Mouse (Mus musculus) lung, embryonic 15.5 days (tissue): ENCODE measurements at regions not wholly inside any gene's neighbourhood (a gene's known extent, or its start where the extent isn't known, plus 50 kb on each side); places are given as distances from the start of the nearest gene placed in this dataset.

Experiments used
- ATAC-seq: fragments of 200-750 bp; cut with Nextera tagmentation; 2 replicates; pipeline ENCODE4 v1.8.0; 2017; ENCODE audit warnings: moderate number of reproducible peaks, borderline replicate concordance; ENCODE audit not compliant: low FRiP score, low TSS enrichment; ENCODE audit errors: extremely low read depth
- H3K27ac ChIP-seq: fragments of 300-500 bp; sonication (generic); 2 replicates; pipeline ENCODE4 v1.5.1; 2015; ENCODE audit warnings: moderate library complexity, mild to moderate bottlenecking, inconsistent platforms
- H3K27me3 ChIP-seq: fragments of 300-500 bp; sonication (generic); 2 replicates; pipeline ENCODE4 v1.6.1; 2015; ENCODE audit warnings: inconsistent platforms
- H3K36me3 ChIP-seq: fragments of 300-500 bp; sonication (generic); 2 replicates; pipeline ENCODE4 v1.6.1; 2015; ENCODE audit warnings: inconsistent platforms
- H3K4me1 ChIP-seq: fragments of 300-500 bp; sonication (generic); 2 replicates; pipeline ENCODE4 v1.6.1; 2015; ENCODE audit warnings: inconsistent platforms
- H3K4me2 ChIP-seq: fragments of 300-500 bp; sonication (generic); 2 replicates; pipeline ENCODE4 v1.6.1; 2015; ENCODE audit warnings: inconsistent platforms, mild to moderate bottlenecking, moderate library complexity
- H3K4me3 ChIP-seq: fragments of 300-500 bp; sonication (generic); 2 replicates; pipeline ENCODE4 v1.5.1; 2015; ENCODE audit warnings: mild to moderate bottlenecking, inconsistent platforms
- H3K9ac ChIP-seq: fragments of 300-500 bp; sonication (generic); 2 replicates; pipeline ENCODE4 v1.6.1; 2015; ENCODE audit warnings: inconsistent platforms
- H3K9me3 ChIP-seq: fragments of 300-500 bp; sonication (generic); 2 replicates; pipeline ENCODE4 v1.6.1; 2016; ENCODE audit warnings: inconsistent platforms
- WGBS: fragments of 180-500 bp; shearing (Covaris S2); methylation state at CpG from one replicate; pipeline ENCODE4 v1.1.7; 2015; 5-methylcytosine and 5-hydroxymethylcytosine counted together

DNA sequence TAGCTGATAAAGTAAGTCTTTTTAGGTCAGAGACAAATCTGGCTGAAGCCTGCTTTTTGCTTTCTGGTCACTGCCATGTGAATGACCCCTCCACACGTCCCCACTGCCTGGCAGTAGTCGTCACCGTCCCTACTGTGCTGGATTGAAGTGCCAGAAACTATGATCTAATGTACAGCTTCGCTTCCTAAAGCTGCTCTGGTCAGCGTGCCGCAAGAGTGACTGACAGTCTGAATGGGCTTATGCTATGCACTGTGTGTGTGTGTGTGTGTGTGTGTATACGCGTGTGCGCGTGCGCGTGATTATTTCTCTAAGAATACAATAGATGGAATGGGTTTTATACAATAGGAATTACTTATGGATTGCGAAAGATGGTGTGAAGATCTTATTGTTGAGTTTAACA, 281.2 kb downstream of the Ttll7 start:
- 82% methylated on average over 13 of the region's 13 CpGs for WGBS
- Histone ChIP-seq H3K4me2 (no peak overlapping the region), H3K36me3 (no peaks in the 10 kb centered on the region)

DNA sequence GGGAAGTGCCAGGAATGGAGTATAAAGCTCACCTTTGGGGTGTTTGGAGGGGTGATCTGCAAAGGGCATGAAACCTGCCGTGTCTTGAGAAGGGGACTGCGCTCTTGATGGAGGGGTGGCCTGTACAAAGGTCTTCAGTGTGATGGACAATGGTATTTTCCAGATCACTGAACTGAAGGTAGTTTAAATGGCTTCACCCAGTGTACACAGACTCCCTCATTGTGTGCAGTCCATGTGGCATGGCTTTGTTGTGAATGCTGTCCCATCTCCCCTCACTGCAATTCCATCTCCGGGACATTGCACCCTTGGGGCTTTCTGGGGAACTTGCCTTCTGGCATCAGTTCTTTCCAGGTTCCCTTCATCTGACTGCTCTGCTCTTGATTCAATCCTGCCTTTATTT, 288.2 kb downstream of the Ttll7 start:
- H3K4me1 ChIP-seq, result no peaks in the 10 kb centered on the region
- 88% methylated on average over 3 of the region's 3 CpGs for WGBS
- H3K4me3 ChIP-seq, result no peak overlapping the region
- no peaks in the 10 kb centered on the region for H3K36me3 ChIP-seq
- no peak overlapping the region for H3K4me2 ChIP-seq
- no peak for ATAC-seq
- no peak overlapping the region for H3K27ac ChIP-seq
- no peak overlapping the region for H3K9ac ChIP-seq
- H3K9me3 ChIP-seq, result no peaks in the 10 kb centered on the region
- H3K27me3 ChIP-seq, result no peaks in the 10 kb centered on the region

More for the DNA sequence above, 281.2 kb downstream of the Ttll7 start:
- H3K4me3 ChIP-seq, result no peak overlapping the region
- ATAC-seq, result no peak
- no peak overlapping the region for H3K27ac ChIP-seq
- H3K9me3 ChIP-seq, result no peaks in the 10 kb centered on the region
- H3K4me1 ChIP-seq, result no peaks in the 10 kb centered on the region
- no peaks in the 10 kb centered on the region for H3K27me3 ChIP-seq
- no peak overlapping the region for H3K9ac ChIP-seq

DNA sequence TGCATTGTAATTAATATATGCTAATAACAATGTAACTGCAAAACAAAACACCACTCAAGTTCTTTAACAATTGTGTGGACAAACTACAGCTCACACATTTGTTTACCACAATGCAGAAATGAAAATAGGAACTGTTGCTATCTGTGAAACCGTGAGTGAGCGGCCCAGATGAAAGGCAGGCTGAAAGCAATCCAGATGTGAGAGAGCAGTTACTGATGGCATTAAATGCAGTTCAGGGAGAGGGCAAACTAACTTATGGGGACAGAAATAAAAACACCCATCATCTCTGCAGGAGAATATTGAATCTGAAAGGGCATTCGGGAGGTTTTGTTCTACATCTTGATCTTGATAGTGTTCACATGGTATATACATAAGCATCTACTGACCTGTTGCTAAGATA, 301.3 kb downstream of the Ttll7 start:
- no peaks in the 10 kb centered on the region for H3K36me3 ChIP-seq
- ATAC-seq, result no peak
- no peaks in the 10 kb centered on the region for H3K4me1 ChIP-seq
- no peak overlapping the region for H3K4me3 ChIP-seq
- H3K9me3 ChIP-seq, result no peaks in the 10 kb centered on the region
- H3K27ac ChIP-seq, result no peak overlapping the region
- H3K4me2 ChIP-seq, result no peak overlapping the region
- no peaks in the 10 kb centered on the region for H3K27me3 ChIP-seq
- no peak overlapping the region for H3K9ac ChIP-seq
- WGBS, result 50% methylated on average over 3 of the region's 3 CpGs

DNA sequence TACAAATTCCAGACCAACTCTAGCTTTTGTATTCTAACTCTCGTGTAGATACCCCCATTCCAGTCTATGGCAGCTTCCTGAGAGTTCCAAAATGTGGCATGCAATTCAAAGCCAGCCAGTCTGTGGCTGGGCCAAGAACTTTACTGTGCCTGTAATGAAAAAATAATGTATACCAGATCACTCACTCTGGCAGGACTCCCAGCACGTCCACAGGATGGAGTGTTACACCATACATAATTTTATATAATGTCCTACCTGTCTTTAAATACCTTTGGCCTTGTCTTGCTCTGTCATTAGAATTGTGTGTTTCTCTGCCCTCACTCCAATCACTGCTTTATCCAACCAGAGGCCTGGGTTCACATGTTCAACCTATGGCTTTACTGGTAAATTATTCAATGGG, 301.8 kb downstream of the Ttll7 start:
- Histone ChIP-seq H3K27me3 (no peaks in the 10 kb centered on the region), H3K4me2 (no peak overlapping the region), H3K27ac (no peak overlapping the region), H3K9me3 (no peaks in the 10 kb centered on the region), H3K4me3 (no peak overlapping the region), H3K9ac (no peak overlapping the region), H3K36me3 (no peaks in the 10 kb centered on the region), H3K4me1 (no peaks in the 10 kb centered on the region)
- no peak for ATAC-seq
- WGBS, result 53% methylated on average over 2 of the region's 2 CpGs

DNA sequence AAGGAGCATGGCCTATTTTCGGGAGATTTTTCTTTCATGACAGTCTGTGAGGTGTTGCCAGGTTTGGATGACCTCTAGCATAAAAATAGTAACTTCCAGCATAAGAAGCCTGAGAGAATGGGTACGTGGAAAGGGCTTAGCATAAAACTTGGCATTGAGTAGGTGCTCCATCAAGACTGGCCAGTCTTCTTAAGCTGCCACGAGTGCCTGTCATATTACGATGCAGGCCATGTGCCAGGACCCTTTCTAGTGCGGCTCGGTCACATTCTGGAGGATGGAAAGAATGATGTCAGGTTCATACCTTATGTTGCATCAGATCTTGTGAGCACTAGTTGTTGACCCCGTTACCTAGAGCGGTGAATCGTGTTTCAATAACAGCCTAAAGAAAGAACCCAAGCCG, 311.0 kb downstream of the Ttll7 start:
- H3K4me1 ChIP-seq, result peaks cover 4% of the 10 kb centered on the region; the same call in 1 of the 2 replicates
- H3K36me3 ChIP-seq, result no peaks in the 10 kb centered on the region
- H3K27me3 ChIP-seq, result no peaks in the 10 kb centered on the region
- no peaks in the 10 kb centered on the region for H3K9me3 ChIP-seq
- peak; percentile 3; the same call in 1 of the 2 replicates for ATAC-seq
- no peak overlapping the region for H3K4me2 ChIP-seq
- no peak overlapping the region for H3K27ac ChIP-seq
- H3K4me3 ChIP-seq, result no peak overlapping the region
- WGBS, result 75% methylated on average over 10 of the region's 10 CpGs
- no peak overlapping the region for H3K9ac ChIP-seq

DNA sequence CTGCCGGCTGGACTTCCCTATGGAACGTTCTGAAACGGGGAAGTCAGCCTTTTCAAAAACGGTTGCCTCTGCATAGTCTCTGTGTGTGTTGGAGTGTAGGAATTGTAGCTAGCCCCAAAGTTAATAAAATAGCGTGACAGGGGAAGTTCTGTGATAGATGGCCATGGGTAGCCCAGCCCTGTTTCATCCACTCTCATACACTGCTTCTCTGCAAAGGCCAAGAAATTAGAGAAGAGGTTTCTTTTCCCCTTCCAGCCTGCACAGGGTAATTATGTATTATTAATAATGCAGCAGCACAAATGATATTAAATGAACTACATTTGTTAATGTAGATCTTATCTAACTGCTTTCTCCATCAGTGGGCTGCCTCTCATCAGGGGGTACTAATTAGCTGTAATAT, 311.4 kb downstream of the Ttll7 start:
- H3K9ac ChIP-seq, result no peak overlapping the region
- 82% methylated on average over 5 of the region's 5 CpGs for WGBS
- no peaks in the 10 kb centered on the region for H3K36me3 ChIP-seq
- no peak overlapping the region for H3K27ac ChIP-seq
- no peak overlapping the region for H3K4me3 ChIP-seq
- H3K9me3 ChIP-seq, result no peaks in the 10 kb centered on the region
- H3K27me3 ChIP-seq, result no peaks in the 10 kb centered on the region
- no peak overlapping the region for H3K4me2 ChIP-seq
- no peak for ATAC-seq
- peaks cover 4% of the 10 kb centered on the region; the same call in 1 of the 2 replicates for H3K4me1 ChIP-seq

DNA sequence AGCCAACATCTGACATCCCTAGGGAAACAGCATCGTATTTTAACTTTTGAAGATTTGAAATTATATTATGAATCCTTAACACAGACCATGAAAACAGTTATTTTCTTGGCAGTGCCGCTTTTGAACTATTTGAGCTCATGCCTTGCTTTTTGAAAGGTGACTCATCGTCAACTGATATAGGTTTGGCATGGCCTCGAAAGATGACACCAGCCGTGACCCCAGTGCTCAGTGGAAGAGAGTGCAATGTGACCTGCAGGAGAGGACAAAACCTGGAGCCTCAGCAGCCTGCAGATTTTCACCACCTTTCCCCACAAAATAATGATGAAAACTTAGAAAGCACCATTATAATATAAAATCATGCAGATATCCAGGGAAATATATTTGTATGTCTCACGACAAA, 312.8 kb downstream of the Ttll7 start:
- no peak for ATAC-seq
- H3K27me3 ChIP-seq, result no peaks in the 10 kb centered on the region
- 70% methylated on average over 6 of the region's 6 CpGs for WGBS
- H3K9ac ChIP-seq, result no peak overlapping the region
- H3K4me1 ChIP-seq, result peaks cover 4% of the 10 kb centered on the region; the same call in 1 of the 2 replicates
- H3K4me3 ChIP-seq, result no peak overlapping the region
- no peaks in the 10 kb centered on the region for H3K36me3 ChIP-seq
- H3K27ac ChIP-seq, result no peak overlapping the region
- H3K9me3 ChIP-seq, result no peaks in the 10 kb centered on the region
- H3K4me2 ChIP-seq, result no peak overlapping the region

DNA sequence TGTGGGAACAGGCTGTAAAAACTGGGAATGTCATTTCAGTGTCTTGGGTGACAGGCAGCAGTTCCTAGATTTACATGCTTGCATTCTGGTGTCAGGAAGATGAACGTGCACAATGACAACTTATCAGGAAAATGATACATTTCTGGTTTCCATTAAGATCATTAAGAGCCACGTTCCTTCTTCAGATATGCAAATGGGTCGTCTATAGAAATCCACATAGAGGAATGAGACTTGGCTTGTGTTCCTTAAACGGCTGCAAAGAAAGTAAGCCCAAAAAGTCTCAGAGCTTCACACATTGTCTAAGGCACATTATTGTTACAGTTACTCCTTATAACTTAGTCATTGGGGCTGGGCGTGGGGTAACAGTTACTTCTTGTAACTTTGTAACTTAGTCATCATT, 314.4 kb downstream of the Ttll7 start:
- no peak overlapping the region for H3K27ac ChIP-seq
- H3K4me1 ChIP-seq, result peaks cover 4% of the 10 kb centered on the region; the same call in 1 of the 2 replicates
- H3K9ac ChIP-seq, result no peak overlapping the region
- no peak for ATAC-seq
- H3K4me3 ChIP-seq, result no peak overlapping the region
- H3K27me3 ChIP-seq, result no peaks in the 10 kb centered on the region
- H3K36me3 ChIP-seq, result no peaks in the 10 kb centered on the region
- no peak overlapping the region for H3K4me2 ChIP-seq
- no peaks in the 10 kb centered on the region for H3K9me3 ChIP-seq
- WGBS, result 60% methylated on average over 5 of the region's 5 CpGs

DNA sequence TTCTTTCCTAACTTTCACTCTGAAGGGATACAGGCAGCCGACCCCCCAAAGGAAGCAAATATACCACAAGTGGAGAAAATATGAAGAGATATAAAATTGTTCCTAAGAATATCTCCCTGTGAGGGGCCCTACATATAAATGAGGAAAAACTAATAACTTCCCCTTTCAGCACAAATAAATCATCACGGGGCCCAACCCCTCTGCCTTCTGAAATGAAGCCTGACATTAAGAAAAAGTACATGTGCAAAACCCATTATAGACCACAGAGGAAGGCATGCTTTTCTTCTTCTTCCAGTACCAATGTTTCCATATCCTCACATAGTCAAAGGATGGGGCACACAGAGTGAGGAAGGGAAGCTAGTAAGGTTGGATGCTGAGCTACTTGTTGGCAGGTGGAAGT, 317.0 kb downstream of the Ttll7 start:
- H3K4me2 ChIP-seq, result no peak overlapping the region
- no peak overlapping the region for H3K27ac ChIP-seq
- H3K9ac ChIP-seq, result no peak overlapping the region
- H3K27me3 ChIP-seq, result no peaks in the 10 kb centered on the region
- no peaks in the 10 kb centered on the region for H3K9me3 ChIP-seq
- no peak overlapping the region for H3K4me3 ChIP-seq
- H3K4me1 ChIP-seq, result no peaks in the 10 kb centered on the region
- no peak for ATAC-seq
- no peaks in the 10 kb centered on the region for H3K36me3 ChIP-seq
- 74% methylated on average over 2 of the region's 2 CpGs for whole genome bisulfite sequencing

DNA sequence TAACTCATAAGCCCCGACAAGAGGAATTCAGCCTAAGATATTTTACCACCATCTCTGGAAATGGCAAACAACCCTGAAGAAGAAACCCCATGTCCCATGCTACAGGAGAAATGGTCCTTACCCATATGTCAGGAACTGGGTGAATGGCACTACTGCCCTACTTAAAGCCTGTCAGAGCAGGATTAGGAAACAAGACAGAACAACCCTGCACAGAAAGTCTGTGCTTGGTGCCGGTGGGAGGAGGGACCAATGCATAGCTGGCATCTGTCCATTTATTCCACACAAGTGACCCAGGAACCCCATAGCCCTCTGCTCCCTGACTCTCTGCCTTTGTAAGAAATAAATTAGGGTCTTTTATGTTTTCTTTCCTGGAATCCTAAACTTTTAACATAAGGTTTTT, 317.9 kb downstream of the Ttll7 start:
- 51% methylated on average over 2 of the region's 2 CpGs for WGBS
- H3K36me3 ChIP-seq, result no peaks in the 10 kb centered on the region
- H3K27ac ChIP-seq, result no peak overlapping the region

DNA sequence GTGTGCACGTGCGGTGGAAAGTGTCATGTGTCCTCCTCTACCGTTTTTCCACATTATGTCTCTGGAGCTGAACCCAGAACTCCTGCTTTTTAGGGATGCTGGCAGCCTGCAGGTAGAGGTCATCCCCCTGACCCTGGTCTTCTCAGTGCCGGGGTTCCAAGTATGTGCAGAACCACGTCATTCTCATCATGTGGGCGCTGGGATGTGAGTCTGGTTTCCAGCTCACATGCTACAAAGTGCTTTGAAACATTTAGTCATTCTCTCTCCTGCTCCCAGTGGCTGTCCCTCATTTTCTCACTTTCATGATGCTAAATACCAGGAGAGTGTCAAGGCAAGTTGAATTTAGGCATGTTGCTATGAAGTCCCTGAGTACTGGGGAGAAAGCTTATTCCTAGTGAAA, 326.6 kb downstream of the Ttll7 start:
- H3K27ac ChIP-seq, result no peak overlapping the region
- H3K9ac ChIP-seq, result no peak overlapping the region
- H3K9me3 ChIP-seq, result no peaks in the 10 kb centered on the region
- no peak for ATAC-seq
- no peaks in the 10 kb centered on the region for H3K36me3 ChIP-seq
- H3K4me3 ChIP-seq, result no peak overlapping the region
- H3K27me3 ChIP-seq, result peaks cover 2% of the 10 kb centered on the region; the same call in 1 of the 2 replicates
- no peak overlapping the region for H3K4me2 ChIP-seq
- WGBS, result 70% methylated on average over 6 of the region's 6 CpGs
- H3K4me1 ChIP-seq, result peaks cover 12% of the 10 kb centered on the region

More for the DNA sequence above, 317.9 kb downstream of the Ttll7 start:
- Histone ChIP-seq H3K9me3 (no peaks in the 10 kb centered on the region), H3K27me3 (no peaks in the 10 kb centered on the region), H3K4me1 (no peaks in the 10 kb centered on the region), H3K9ac (no peak overlapping the region), H3K4me3 (no peak overlapping the region), H3K4me2 (no peak overlapping the region)
- no peak for ATAC-seq

DNA sequence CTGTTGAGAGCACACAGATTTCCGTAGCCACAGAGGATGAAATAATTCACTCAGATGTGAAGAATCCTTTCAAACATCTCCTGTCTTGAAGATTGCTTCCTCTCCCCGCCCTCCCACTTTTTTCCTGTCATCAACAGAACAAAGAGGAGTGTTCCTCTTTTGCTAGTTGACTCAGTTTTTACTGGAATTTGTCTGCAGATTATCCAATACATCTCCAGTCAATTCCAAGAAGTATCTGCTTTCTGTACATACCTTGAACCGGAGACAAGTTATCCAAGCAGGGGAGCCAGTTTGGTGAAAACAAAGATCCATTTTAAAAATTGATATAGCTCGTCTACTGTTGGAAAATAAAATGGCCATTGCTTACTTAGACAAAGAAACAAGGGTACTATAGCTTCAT, 328.5 kb downstream of the Ttll7 start:
- Histone ChIP-seq H3K9me3 (no peaks in the 10 kb centered on the region), H3K36me3 (no peaks in the 10 kb centered on the region), H3K9ac (no peak overlapping the region), H3K27me3 (peaks cover 2% of the 10 kb centered on the region; the same call in 1 of the 2 replicates), H3K4me1 (peaks cover 12% of the 10 kb centered on the region), H3K4me3 (no peak overlapping the region), H3K4me2 (no peak overlapping the region), H3K27ac (no peak overlapping the region)
- no peak for ATAC-seq
- WGBS, result 67% methylated on average over 4 of the region's 4 CpGs
